Mouse (Mus musculus) T-cell, adult 2 months (primary cell): Measurements from ENCODE around the gene Olfr549.

Experiments
- DNase-seq: peaks from one replicate; pipeline ENCODE4 v3.0.0; 2022; ENCODE audit warnings: low spot score

Gene Olfr549

GRCm38 (mm10) chr7:102597378-102598031 lies 47.8 kb downstream of the Olfr549 start, which contains the start of gene Olfr552:
Gene Olfr552, plus strand, starts transcription at chr7:102597770.
- no peak for DNase-seq
